Mouse (Mus musculus) midbrain, embryonic 10.5 days (tissue): Measurements from ENCODE around the gene Clcn5. TPM values are rescaled to one million over a fixed set of nuclear protein-coding genes. Genes with fewer than 3 reads are reported as not detected.

Source experiments
- DNase-seq: peaks from one replicate; pipeline ENCODE4 v3.0.0-alpha.2; 2017; ENCODE audit warnings: low spot score
- H3K27ac ChIP-seq: fragments of 300-500 bp; sonication (generic); replicated peaks from 2 replicates; pipeline ENCODE4 v1.5.1; 2016; ENCODE audit warnings: mild to moderate bottlenecking
- H3K27me3 ChIP-seq: fragments of 300-500 bp; sonication (generic); 2 replicates; pipeline ENCODE4 v1.6.1; 2016; ENCODE audit warnings: low read depth, mild to moderate bottlenecking; ENCODE audit not compliant: poor library complexity, severe bottlenecking
- H3K36me3 ChIP-seq: fragments of 300-500 bp; sonication (generic); 2 replicates; pipeline ENCODE4 v1.6.1; 2016; ENCODE audit warnings: mild to moderate bottlenecking, moderate library complexity
- H3K4me1 ChIP-seq: fragments of 300-500 bp; sonication (generic); 2 replicates; pipeline ENCODE4 v1.6.1; 2016
- H3K4me3 ChIP-seq: fragments of 300-500 bp; sonication (generic); 2 replicates; pipeline ENCODE4 v1.5.1; 2016; ENCODE audit warnings: mild to moderate bottlenecking, moderate library complexity
- H3K9me3 ChIP-seq: fragments of 300-500 bp; sonication (generic); replicated peaks from 2 replicates; pipeline ENCODE4 v1.6.1; 2016; ENCODE audit warnings: mild to moderate bottlenecking
- WGBS: fragments of 180-500 bp; shearing (Covaris S2); methylation state at CpG from one replicate; pipeline ENCODE4 v1.1.7; 2016; 5-methylcytosine and 5-hydroxymethylcytosine counted together
- polyA plus RNA-seq: library from polyadenylated mRNA; unstranded; fragments of >200 nt; fragmentation: Nextera tagmentation; extraction: Ambion mirVana; gene quantifications from 2 replicates; pipeline ENCODE4 v1.2.1, GENCODE M21; 2016

Gene Clcn5
- polyA plus RNA-seq, 1 experiment from 2014 or later, result 11.4 TPM

GRCm38 (mm10) chrX:7282636-7283035 lies 36.5 kb downstream of the Clcn5 start:
- Histone ChIP-seq H3K4me3 (no peak overlapping the region), H3K9me3 (no peaks in the 10 kb centered on the region), H3K27me3 (no peaks in the 10 kb centered on the region), H3K4me1 (no peaks in the 10 kb centered on the region), H3K36me3 (no peaks in the 10 kb centered on the region), H3K27ac (no peak overlapping the region)
- DNase-seq, result no peak
- WGBS, result 81% methylated on average over 1 of the region's 1 CpGs

GRCm38 (mm10) chrX:7279722-7280121 lies 39.4 kb downstream of the Clcn5 start:
- DNase-seq, result no peak
- H3K9me3 ChIP-seq, result no peaks in the 10 kb centered on the region
- 85% methylated on average over 5 of the region's 5 CpGs for WGBS

GRCm38 (mm10) chrX:7276564-7276963 lies 42.6 kb downstream of the Clcn5 start:
- Histone ChIP-seq H3K4me3 (no peak overlapping the region), H3K36me3 (no peaks in the 10 kb centered on the region), H3K27ac (no peak overlapping the region), H3K4me1 (no peaks in the 10 kb centered on the region), H3K9me3 (no peaks in the 10 kb centered on the region), H3K27me3 (no peaks in the 10 kb centered on the region)
- DNase-seq, result no peak
- 87% methylated on average over 6 of the region's 6 CpGs for WGBS

More at GRCm38 (mm10) chrX:7279722-7280121, 39.4 kb downstream of the Clcn5 start:
- H3K36me3 ChIP-seq, result no peaks in the 10 kb centered on the region
- no peak overlapping the region for H3K27ac ChIP-seq
- H3K4me1 ChIP-seq, result no peaks in the 10 kb centered on the region
- H3K27me3 ChIP-seq, result no peaks in the 10 kb centered on the region
- no peak overlapping the region for H3K4me3 ChIP-seq

- no peaks in the 10 kb centered on the region for H3K9me3 ChIP-seq
Observed at GRCm38 (mm10) chrX:7261149-7261548, 58.0 kb downstream of the Clcn5 start.

GRCm38 (mm10) chrX:7260400-7261113 lies 58.6 kb downstream of the Clcn5 start:
- DNase-seq, result no peak
- H3K9me3 ChIP-seq, result no peaks in the 10 kb centered on the region
- H3K27ac ChIP-seq, result no peak overlapping the region
- no peaks in the 10 kb centered on the region for H3K36me3 ChIP-seq
- WGBS, result 77% methylated on average over 5 of the region's 5 CpGs
- no peaks in the 10 kb centered on the region for H3K4me1 ChIP-seq
- no peaks in the 10 kb centered on the region for H3K27me3 ChIP-seq
- H3K4me3 ChIP-seq, result no peak overlapping the region

More at GRCm38 (mm10) chrX:7261149-7261548, 58.0 kb downstream of the Clcn5 start:
- no peak for DNase-seq
- WGBS, result 91% methylated on average over 5 of the region's 5 CpGs
- Histone ChIP-seq H3K4me3 (no peak overlapping the region), H3K36me3 (no peaks in the 10 kb centered on the region), H3K4me1 (no peaks in the 10 kb centered on the region), H3K27me3 (no peaks in the 10 kb centered on the region), H3K27ac (no peak overlapping the region)

GRCm38 (mm10) chrX:7259718-7260117 lies 59.4 kb downstream of the Clcn5 start:
- WGBS, result 91% methylated on average over 3 of the region's 3 CpGs
- H3K27me3 ChIP-seq, result no peaks in the 10 kb centered on the region

GRCm38 (mm10) chrX:7256022-7256421 lies 63.1 kb downstream of the Clcn5 start:
- no peak overlapping the region for H3K27ac ChIP-seq
- H3K9me3 ChIP-seq, result no peaks in the 10 kb centered on the region
- no peak for DNase-seq
- no peaks in the 10 kb centered on the region for H3K36me3 ChIP-seq
- H3K4me1 ChIP-seq, result no peaks in the 10 kb centered on the region
- WGBS, result 87% methylated on average over 3 of the region's 3 CpGs
- H3K4me3 ChIP-seq, result no peak overlapping the region
- H3K27me3 ChIP-seq, result no peaks in the 10 kb centered on the region

More at GRCm38 (mm10) chrX:7259718-7260117, 59.4 kb downstream of the Clcn5 start:
- DNase-seq, result no peak
- Histone ChIP-seq H3K9me3 (no peaks in the 10 kb centered on the region), H3K4me1 (no peaks in the 10 kb centered on the region), H3K4me3 (no peak overlapping the region), H3K27ac (no peak overlapping the region), H3K36me3 (no peaks in the 10 kb centered on the region)

GRCm38 (mm10) chrX:7204099-7204498 lies 115.1 kb downstream of the Clcn5 start:
- no peak for DNase-seq
- no peaks in the 10 kb centered on the region for H3K9me3 ChIP-seq
- no peaks in the 10 kb centered on the region for H3K36me3 ChIP-seq
- no peaks in the 10 kb centered on the region for H3K27me3 ChIP-seq
- no peak overlapping the region for H3K4me3 ChIP-seq
- WGBS, result 77% methylated on average over 5 of the region's 5 CpGs
- 0 out of 2 replicates have a peak, but pooled peaks cover 4% of the 10 kb centered on the region for H3K4me1 ChIP-seq
- H3K27ac ChIP-seq, result no peak overlapping the region

- no peak for DNase-seq
- Histone ChIP-seq H3K27me3 (no peaks in the 10 kb centered on the region), H3K27ac (no peak overlapping the region), H3K36me3 (no peaks in the 10 kb centered on the region), H3K4me3 (no peak overlapping the region), H3K9me3 (no peaks in the 10 kb centered on the region), H3K4me1 (0 out of 2 replicates have a peak, but pooled peaks cover 4% of the 10 kb centered on the region)
- WGBS, result 86% methylated on average over 3 of the region's 3 CpGs
Observed at GRCm38 (mm10) chrX:7203535-7203934, 115.6 kb downstream of the Clcn5 start.

- H3K4me1 ChIP-seq, result 0 out of 2 replicates have a peak, but pooled peaks cover 4% of the 10 kb centered on the region
- H3K36me3 ChIP-seq, result no peaks in the 10 kb centered on the region
- no peaks in the 10 kb centered on the region for H3K9me3 ChIP-seq
- WGBS, result 61% methylated on average over 1 of the region's 1 CpGs
- H3K27ac ChIP-seq, result no peak overlapping the region
- no peak for DNase-seq
- no peaks in the 10 kb centered on the region for H3K27me3 ChIP-seq
- no peak overlapping the region for H3K4me3 ChIP-seq
Observed at GRCm38 (mm10) chrX:7197833-7198232, 121.3 kb downstream of the Clcn5 start.

GRCm38 (mm10) chrX:7190816-7191215 lies 128.3 kb downstream of the Clcn5 start:
- WGBS, result 92% methylated on average over 4 of the region's 4 CpGs
- DNase-seq, result no peak
- peaks cover 4% of the 10 kb centered on the region for H3K36me3 ChIP-seq

GRCm38 (mm10) chrX:7188311-7188807 lies 130.8 kb downstream of the Clcn5 start:
- H3K36me3 ChIP-seq, result peaks cover 22% of the 10 kb centered on the region
- DNase-seq, result peak; percentile 61
- H3K4me3 ChIP-seq, result peak overlapping the region; percentile 54
- H3K27ac ChIP-seq, result peak overlapping the region; percentile 84
- H3K9me3 ChIP-seq, result no peaks in the 10 kb centered on the region
- H3K27me3 ChIP-seq, result no peaks in the 10 kb centered on the region
- H3K4me1 ChIP-seq, result peaks cover 14% of the 10 kb centered on the region; the same call in 1 of the 2 replicates
- 23% methylated on average over 17 of the region's 17 CpGs for WGBS

More at GRCm38 (mm10) chrX:7190816-7191215, 128.3 kb downstream of the Clcn5 start:
- peaks cover 9% of the 10 kb centered on the region; the same call in 1 of the 2 replicates for H3K4me1 ChIP-seq
- H3K9me3 ChIP-seq, result no peaks in the 10 kb centered on the region
- H3K27me3 ChIP-seq, result no peaks in the 10 kb centered on the region
- no peak overlapping the region for H3K27ac ChIP-seq
- no peak overlapping the region for H3K4me3 ChIP-seq
